Mouse (Mus musculus): ENCODE data around the gene Cpsf3. TPM values are rescaled to one million over a fixed set of nuclear protein-coding genes. Genes with fewer than 3 reads are reported as not detected.

The Cpsf3 gene
- polyA plus RNA-seq, 1 experiment from 2014 or later = 124 TPM

DNA sequence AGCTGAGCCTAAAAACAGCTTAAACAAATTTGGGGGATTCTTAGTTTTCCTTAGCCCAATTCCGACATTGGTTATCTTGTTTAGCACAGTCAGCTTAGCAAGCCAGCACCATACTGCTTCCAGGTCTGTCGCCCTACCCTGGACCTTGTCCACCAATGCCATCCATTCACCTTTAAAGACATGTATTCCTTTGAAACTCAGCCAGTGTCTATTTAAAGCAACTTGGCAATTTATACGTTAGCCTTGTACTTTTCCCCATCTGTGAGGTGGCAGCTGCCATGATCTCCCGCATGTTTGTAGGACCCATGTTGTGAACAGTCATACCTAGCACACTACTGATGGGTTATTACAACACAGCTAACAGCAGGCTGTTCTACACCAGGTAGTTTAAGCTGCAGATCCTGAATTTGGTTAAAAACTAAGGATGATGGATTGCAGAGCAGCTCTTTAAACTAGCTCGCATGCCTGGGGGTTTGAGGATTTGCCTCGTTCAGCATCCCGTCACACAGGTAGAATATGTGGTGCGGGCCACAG lies 17.0 kb upstream of the Cpsf3 start:
- no peak overlapping the region for H3K27ac ChIP-seq
- H3K9ac ChIP-seq = no peak overlapping the region
- 94% methylated on average over 8 of the region's 8 CpGs for WGBS
- ATAC-seq (ENCODE audit: low FRiP score) = no peak
- H3K4me1 ChIP-seq = no peaks in the 10 kb centered on the region
- no peaks in the 10 kb centered on the region for H3K9me3 ChIP-seq
- H3K36me3 ChIP-seq (replicated peaks) = peaks cover 82% of the 10 kb centered on the region
- H3K27me3 ChIP-seq = no peaks in the 10 kb centered on the region
- H3K4me3 ChIP-seq (replicated peaks) = no peak overlapping the region
- H3K4me2 ChIP-seq = no peak overlapping the region

DNA sequence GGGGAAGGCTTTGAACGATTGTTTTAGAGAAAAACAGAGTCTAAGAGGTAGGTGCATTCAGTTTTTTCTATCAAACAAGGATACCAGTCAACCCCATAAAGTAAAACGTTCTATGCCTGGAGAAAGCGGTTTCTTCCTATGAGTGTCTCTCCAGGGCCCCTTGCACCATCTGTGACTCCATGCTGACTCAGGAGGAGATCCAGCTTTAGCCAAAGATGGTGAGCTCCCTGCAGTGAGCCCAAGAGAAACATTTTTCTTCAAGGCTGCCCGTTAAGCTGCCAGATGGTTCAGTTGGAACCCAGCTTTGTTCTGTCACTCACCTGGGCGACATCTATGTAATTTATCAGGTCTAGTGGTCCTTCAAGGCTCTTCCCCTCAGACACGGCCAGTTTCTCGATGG lies 10.7 kb upstream of the Cpsf3 start:
- 86% methylated on average over 7 of the region's 7 CpGs for WGBS
- peaks cover 27% of the 10 kb centered on the region for H3K36me3 ChIP-seq (replicated peaks)
- H3K9me3 ChIP-seq = no peaks in the 10 kb centered on the region
- H3K27me3 ChIP-seq = no peaks in the 10 kb centered on the region
- no peak for ATAC-seq (ENCODE audit: low FRiP score)
- H3K4me1 ChIP-seq = no peaks in the 10 kb centered on the region
- H3K27ac ChIP-seq = no peak overlapping the region
- no peak overlapping the region for H3K4me2 ChIP-seq
- H3K9ac ChIP-seq = no peak overlapping the region
- no peak overlapping the region for H3K4me3 ChIP-seq (replicated peaks)

DNA sequence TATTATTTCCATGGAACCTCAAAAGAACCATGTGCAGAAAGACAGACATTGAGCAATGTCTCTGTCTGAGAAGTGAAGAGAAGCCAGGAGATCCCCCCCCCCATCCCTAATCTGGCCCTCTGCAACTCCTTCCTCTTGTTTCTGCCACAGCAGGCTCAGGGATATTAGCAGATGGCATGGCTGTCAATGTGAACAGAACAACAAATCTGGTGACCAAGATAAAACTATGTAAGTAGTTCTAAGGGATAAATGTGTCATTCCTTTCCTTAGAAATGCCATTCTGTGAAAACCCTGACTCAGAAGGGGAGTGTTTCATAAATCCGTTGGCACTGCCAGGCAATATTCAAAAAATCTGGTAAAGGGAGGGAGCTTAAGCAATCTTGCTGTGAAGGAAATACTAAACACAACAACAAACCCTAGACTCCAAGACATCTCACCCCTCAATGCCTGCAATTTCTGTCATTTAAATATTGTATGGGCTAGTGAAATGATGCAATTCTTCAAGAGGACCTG lies 7.8 kb upstream of the Cpsf3 start:
- Histone ChIP-seq H3K9me3 (no peaks in the 10 kb centered on the region), H3K4me2 (no peak overlapping the region), H3K9ac (no peak overlapping the region), H3K4me3 (replicated peaks) (no peak overlapping the region), H3K27ac (no peak overlapping the region), H3K27me3 (no peaks in the 10 kb centered on the region), H3K36me3 (replicated peaks) (no peaks in the 10 kb centered on the region; the same call in 1 of the 2 replicates), H3K4me1 (no peaks in the 10 kb centered on the region)
- no peak for ATAC-seq (ENCODE audit: low FRiP score)
- WGBS = 87% methylated on average over 1 of the region's 1 CpGs

DNA sequence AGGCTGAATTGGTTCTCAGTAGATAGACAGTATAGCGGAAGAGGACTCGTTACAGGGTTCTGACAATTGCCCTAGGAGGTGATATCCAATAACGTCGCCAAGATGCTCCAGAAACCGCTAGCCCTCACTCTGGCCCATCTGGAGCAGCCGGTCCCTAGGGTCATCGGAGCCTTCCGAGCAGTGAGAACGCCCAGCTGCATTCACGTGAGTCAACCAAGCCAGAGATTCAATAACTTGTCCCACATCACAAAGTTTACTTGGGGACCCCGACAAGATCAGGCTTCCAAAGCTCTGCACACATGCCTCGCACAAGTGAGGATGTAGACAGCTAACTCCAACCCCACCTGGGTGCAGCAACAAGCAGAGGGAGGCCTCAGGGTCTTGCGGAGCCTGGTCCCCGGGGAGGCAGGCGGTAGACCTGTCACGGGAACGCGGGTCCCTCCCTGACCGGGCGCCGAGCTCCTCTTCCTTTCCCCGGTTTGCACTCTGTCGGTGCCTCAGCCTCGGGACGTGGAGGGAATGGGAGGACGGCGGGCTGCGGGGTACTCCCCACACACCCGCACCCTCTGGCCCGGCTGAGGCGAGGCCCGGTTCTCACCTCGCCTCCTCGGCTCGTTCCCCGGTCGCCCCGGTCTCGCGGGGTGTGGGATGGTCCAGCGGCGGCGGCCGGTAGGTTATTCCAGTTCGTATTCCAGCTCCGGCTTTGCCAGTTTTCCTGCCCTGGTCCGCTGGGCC lies 484 bp downstream of the Cpsf3 start:
- under 1% methylated on average over 46 of the region's 47 CpGs for WGBS
- peak overlapping the region; percentile 80 for H3K4me3 ChIP-seq (replicated peaks)
- ATAC-seq (ENCODE audit: low FRiP score) = no peak; the same call in none of the 2 replicates
- peak overlapping the region; percentile 74 for H3K9ac ChIP-seq
- no peaks in the 10 kb centered on the region for H3K9me3 ChIP-seq
- no peaks in the 10 kb centered on the region for H3K27me3 ChIP-seq
- H3K4me1 ChIP-seq = peaks cover 19% of the 10 kb centered on the region
- H3K36me3 ChIP-seq (replicated peaks) = no peaks in the 10 kb centered on the region; the same call in 1 of the 2 replicates
- peak overlapping the region; percentile 69 for H3K27ac ChIP-seq
- peak overlapping the region; percentile 76 for H3K4me2 ChIP-seq

DNA sequence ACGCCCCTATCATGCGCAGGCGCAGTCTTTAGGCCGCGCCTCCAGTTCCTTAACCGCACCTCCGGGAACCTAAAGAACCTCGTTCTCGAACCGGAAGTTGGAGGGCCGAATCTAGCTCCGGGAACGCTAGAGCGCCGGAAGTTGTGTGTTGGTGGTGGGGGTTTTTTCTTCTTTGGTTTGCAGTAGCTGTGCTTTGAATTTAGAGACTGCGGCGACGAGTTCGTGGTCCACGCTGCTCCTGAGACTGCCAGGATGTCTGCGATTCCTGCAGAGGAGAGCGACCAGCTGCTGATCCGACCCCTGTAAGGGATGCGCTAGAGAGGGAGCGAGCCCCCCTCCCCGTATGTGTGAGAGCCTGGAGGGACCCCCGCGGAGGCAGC lies 1.0 kb downstream of the Cpsf3 start, which contains the start of gene Itgb1bp1:
Itgb1bp1 (minus strand) TSS at position 42 of the 380 bp plus-strand sequence.
- Histone ChIP-seq H3K27me3 (no peaks in the 10 kb centered on the region), H3K36me3 (replicated peaks) (peaks cover 3% of the 10 kb centered on the region), H3K4me3 (replicated peaks) (peak within 1 kb of the TSS; percentile 80), H3K27ac (peak within 1 kb of the TSS; percentile 86), H3K9me3 (no peaks in the 10 kb centered on the region), H3K4me2 (peak within 1 kb of the TSS; percentile 76), H3K4me1 (peaks cover 19% of the 10 kb centered on the region), H3K9ac (peak within 1 kb of the TSS; percentile 74)
- under 1% methylated on average over 28 of the region's 28 CpGs for WGBS
- peak; percentile 97 for ATAC-seq (ENCODE audit: low FRiP score)

DNA sequence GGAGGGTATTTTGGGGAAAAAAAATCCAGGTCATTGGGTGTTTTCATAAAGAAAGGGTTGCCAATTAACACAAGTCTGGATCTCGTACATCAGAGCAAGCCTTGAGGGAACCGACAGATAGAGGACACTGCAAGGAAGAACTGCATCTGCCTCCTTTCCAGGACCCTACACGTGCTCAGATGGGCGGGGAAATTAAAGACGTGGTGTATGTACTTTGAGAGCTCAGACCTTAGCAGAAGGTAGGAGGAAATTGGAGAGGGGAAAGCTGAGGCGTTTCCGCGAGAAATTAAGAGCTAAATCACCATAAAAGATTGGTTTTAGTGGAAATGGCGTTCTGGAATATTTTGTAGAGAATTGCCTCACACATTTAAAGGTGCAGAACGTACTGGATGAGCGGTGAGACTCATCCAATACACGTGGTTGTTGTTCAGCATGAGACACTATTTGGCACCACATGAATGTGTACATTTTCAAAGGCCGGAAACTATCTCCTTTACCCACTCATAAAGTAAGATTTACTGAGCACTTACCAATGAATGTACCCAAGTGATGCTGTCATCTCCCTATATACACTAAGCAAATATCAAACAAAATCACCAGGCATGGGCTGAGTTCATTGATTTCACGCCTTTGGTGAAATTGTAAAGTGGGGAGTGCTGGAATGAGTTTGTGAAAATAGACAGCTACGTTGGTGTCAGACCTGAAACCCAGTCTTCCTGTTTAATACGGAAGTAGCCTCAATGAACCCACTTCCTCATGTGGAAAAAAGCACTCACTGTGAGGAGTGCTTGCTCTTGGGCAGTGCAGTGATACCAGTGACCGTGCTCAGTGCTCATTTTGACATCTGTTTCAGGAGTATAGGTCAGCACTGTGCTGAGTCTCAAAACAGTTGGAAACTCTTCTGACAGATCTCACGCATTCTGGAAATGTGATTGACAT lies 1.8 kb downstream of the Cpsf3 start:
- H3K27me3 ChIP-seq = no peaks in the 10 kb centered on the region
- peak overlapping the region; percentile 80 for H3K4me3 ChIP-seq (replicated peaks)
- ATAC-seq (ENCODE audit: low FRiP score) = peak; percentile 41
- H3K36me3 ChIP-seq (replicated peaks) = peaks cover 9% of the 10 kb centered on the region
- 38% methylated on average over 18 of the region's 18 CpGs for WGBS
- H3K4me2 ChIP-seq = peak overlapping the region; percentile 76
- peak overlapping the region; percentile 74 for H3K9ac ChIP-seq
- H3K27ac ChIP-seq = peak overlapping the region; percentile 86
- H3K9me3 ChIP-seq = no peaks in the 10 kb centered on the region
- peaks cover 19% of the 10 kb centered on the region for H3K4me1 ChIP-seq

DNA sequence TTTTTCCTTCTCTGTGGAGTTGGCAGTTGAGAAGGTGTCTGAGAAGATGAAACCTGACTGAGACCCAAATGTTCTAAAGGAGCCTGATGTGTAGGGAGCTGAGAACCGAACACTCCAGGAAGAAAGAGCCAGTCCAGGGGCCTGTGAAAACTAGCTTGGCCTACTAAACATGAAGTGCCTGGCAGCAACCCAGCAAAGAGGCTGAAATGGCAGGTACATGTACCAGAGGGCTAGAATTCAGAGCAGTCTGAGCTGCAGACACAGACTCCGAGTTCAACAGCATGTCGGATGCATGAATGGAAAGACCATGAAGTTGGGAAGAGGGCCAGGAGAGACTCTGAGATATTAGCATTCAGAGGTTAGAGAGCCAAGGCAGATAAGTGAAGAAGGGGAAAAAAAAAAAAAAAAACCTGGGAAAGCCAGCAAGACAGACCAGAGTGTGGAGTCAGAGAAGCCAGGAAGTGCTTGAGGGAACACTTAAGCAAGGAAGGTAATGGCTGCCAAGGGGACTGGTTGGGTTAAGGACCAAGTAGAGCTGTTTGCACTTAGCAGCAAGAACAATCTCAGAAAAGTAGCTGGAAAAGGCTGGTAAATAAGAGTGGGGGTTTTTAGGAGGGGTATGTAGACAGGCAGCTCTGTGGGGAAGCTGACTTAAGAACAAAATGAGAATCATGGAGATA lies 3.7 kb downstream of the Cpsf3 start:
- Histone ChIP-seq H3K36me3 (replicated peaks) (peaks cover 26% of the 10 kb centered on the region), H3K9ac (no peak overlapping the region), H3K9me3 (no peaks in the 10 kb centered on the region), H3K4me3 (replicated peaks) (no peak overlapping the region), H3K4me2 (no peak overlapping the region), H3K27me3 (no peaks in the 10 kb centered on the region), H3K4me1 (peaks cover 19% of the 10 kb centered on the region), H3K27ac (no peak overlapping the region)
- no peak for ATAC-seq (ENCODE audit: low FRiP score)
- 97% methylated on average over 3 of the region's 3 CpGs for WGBS

DNA sequence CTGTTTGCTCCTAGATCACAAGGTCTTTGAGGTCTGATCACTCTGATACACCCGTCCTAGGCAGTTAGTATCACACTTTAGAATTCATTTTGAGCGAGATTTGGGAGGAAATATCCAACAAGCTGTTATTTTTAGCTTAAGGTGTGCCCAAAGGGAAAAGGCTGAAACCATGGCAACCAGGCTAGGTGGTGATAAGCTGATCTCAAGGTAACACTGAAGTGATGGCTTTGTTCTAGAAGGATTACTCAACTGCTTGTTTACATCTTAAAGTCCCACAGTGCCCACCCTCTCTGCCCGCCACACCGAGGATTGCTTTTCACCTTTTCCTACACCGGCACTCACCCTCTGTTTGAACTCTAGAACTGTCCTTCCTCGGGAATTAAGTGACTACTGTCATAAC lies 4.5 kb downstream of the Cpsf3 start:
- Histone ChIP-seq H3K36me3 (replicated peaks) (peaks cover 34% of the 10 kb centered on the region), H3K4me3 (replicated peaks) (no peak overlapping the region)
- ATAC-seq (ENCODE audit: low FRiP score) = no peak

DNA sequence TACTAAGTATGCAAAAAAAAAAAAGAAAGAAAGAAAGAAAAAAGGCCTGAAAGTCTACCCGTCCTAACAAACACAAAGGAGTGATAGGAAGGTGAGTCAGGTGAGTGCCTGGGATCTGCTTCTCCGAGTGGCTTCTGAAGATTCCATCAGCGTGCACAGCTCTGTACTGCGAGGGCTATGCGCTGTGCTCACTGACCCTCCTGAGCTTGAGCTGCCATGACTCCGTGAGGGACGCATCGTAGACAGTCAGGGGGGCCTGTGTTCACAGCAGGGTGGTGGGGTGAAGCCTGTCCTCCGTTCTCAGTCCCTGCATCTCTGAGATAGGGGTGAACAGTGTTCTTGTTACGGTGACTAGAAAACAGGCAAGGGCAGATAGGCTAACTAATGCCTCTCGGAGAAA lies 13.7 kb downstream of the Cpsf3 start:
- Histone ChIP-seq H3K27ac (no peak overlapping the region), H3K9me3 (no peaks in the 10 kb centered on the region), H3K4me2 (no peak overlapping the region), H3K9ac (no peak overlapping the region), H3K4me3 (replicated peaks) (no peak overlapping the region), H3K4me1 (no peaks in the 10 kb centered on the region), H3K36me3 (replicated peaks) (peaks cover 90% of the 10 kb centered on the region), H3K27me3 (no peaks in the 10 kb centered on the region)
- ATAC-seq (ENCODE audit: low FRiP score) = no peak
- WGBS = 97% methylated on average over 11 of the region's 11 CpGs

More for the DNA sequence above, 4.5 kb downstream of the Cpsf3 start:
- Histone ChIP-seq H3K27me3 (no peaks in the 10 kb centered on the region), H3K9me3 (no peaks in the 10 kb centered on the region), H3K9ac (no peak overlapping the region), H3K27ac (no peak overlapping the region), H3K4me2 (no peak overlapping the region), H3K4me1 (peaks cover 19% of the 10 kb centered on the region)
- WGBS = 86% methylated on average over 6 of the region's 6 CpGs

DNA sequence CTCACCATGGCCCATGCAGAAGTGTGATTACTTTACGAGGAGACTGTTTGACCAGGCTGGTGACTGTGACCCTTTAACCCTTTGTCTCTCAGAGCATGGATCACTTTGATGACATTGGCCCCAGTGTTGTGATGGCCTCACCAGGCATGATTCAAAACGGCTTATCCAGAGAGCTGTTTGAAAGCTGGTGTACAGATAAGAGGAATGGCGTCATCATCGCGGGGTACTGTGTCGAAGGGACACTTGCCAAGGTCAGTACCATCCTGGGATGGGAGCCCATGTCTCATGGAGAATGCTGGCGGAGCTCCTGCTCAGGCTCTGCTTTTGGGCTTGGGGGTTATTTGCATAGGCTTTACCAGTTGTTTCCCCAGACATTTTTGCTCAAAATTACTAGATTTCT lies 16.1 kb downstream of the Cpsf3 start:
- no peaks in the 10 kb centered on the region for H3K9me3 ChIP-seq
- no peak for ATAC-seq (ENCODE audit: low FRiP score)
- no peaks in the 10 kb centered on the region for H3K27me3 ChIP-seq
- 96% methylated on average over 7 of the region's 7 CpGs for WGBS
- no peaks in the 10 kb centered on the region for H3K4me1 ChIP-seq
- H3K4me3 ChIP-seq (replicated peaks) = no peak overlapping the region
- no peak overlapping the region for H3K9ac ChIP-seq
- H3K27ac ChIP-seq = no peak overlapping the region
- peaks cover 90% of the 10 kb centered on the region for H3K36me3 ChIP-seq (replicated peaks)
- no peak overlapping the region for H3K4me2 ChIP-seq

DNA sequence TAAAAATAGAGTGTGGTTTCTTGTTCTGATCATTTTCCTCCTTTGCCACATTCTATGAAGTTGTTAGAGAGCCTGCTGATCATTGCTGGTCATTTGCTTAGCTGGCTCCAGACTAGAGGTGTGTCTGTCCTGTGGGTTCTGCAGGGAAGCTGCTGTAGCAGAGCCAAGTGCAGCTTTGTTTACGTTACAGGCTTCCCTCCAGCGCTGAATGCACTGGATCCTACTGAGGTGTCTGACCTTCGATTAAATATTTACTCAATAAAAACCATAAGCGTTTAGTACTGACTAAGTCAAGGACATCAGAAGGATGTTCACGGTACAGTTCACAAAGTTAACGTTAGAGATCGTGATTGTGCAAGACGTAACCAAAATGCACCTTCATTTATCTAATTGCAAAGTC lies 16.7 kb downstream of the Cpsf3 start:
- Histone ChIP-seq H3K9me3 (no peaks in the 10 kb centered on the region), H3K4me1 (no peaks in the 10 kb centered on the region), H3K9ac (no peak overlapping the region), H3K27ac (no peak overlapping the region), H3K4me3 (replicated peaks) (no peak overlapping the region), H3K36me3 (replicated peaks) (peaks cover 90% of the 10 kb centered on the region), H3K27me3 (no peaks in the 10 kb centered on the region), H3K4me2 (no peak overlapping the region)
- WGBS = 92% methylated on average over 8 of the region's 8 CpGs
- ATAC-seq (ENCODE audit: low FRiP score) = no peak

DNA sequence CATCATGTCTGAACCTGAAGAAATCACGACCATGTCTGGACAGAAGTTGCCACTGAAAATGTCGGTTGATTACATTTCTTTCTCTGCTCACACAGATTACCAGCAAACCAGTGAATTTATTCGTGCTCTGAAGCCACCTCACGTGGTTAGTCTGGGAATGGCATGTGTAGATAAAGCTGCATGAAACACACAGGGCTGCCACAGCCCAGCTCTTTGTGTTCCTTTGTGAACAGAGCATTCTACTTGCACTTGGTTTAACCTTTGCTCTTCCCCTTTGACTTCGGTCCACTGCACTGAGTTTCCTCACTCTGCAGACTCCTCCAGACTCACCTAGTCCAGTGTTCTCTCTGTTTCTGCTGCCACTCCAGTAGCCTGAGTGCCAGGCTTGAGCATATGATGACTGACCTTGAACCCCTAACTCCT lies 17.2 kb downstream of the Cpsf3 start:
- Histone ChIP-seq H3K9me3 (no peaks in the 10 kb centered on the region), H3K27me3 (no peaks in the 10 kb centered on the region), H3K4me3 (replicated peaks) (no peak overlapping the region), H3K36me3 (replicated peaks) (peaks cover 89% of the 10 kb centered on the region), H3K9ac (no peak overlapping the region), H3K4me1 (no peaks in the 10 kb centered on the region), H3K4me2 (no peak overlapping the region), H3K27ac (no peak overlapping the region)
- ATAC-seq (ENCODE audit: low FRiP score) = no peak
- 93% methylated on average over 5 of the region's 5 CpGs for WGBS
